Mouse (Mus musculus) midbrain, embryonic 13.5 days (tissue): Measurements from ENCODE around the gene Lgals3bp. TPM values are rescaled to one million over a fixed set of nuclear protein-coding genes. Genes with fewer than 3 reads are reported as not detected.

Experiments
- ATAC-seq: fragments of 200-750 bp; cut with Nextera tagmentation; 2 replicates; pipeline ENCODE4 v1.8.0; 2017; ENCODE audit warnings: mild to moderate bottlenecking, moderate TSS enrichment, moderate library complexity
- H3K27ac ChIP-seq: fragments of 300-500 bp; sonication (generic); 2 replicates; pipeline ENCODE4 v1.5.1; 2015; ENCODE audit warnings: inconsistent platforms, mild to moderate bottlenecking, moderate library complexity
- H3K27me3 ChIP-seq: fragments of 300-500 bp; sonication (generic); 2 replicates; pipeline ENCODE4 v1.6.1; 2015; ENCODE audit warnings: mild to moderate bottlenecking, inconsistent platforms
- H3K36me3 ChIP-seq: fragments of 300-500 bp; sonication (generic); 2 replicates; pipeline ENCODE4 v1.6.1; 2015; ENCODE audit warnings: mild to moderate bottlenecking, inconsistent platforms
- H3K4me1 ChIP-seq: fragments of 300-500 bp; sonication (generic); replicated peaks from 2 replicates; pipeline ENCODE4 v1.6.1; 2015; ENCODE audit warnings: inconsistent platforms
- H3K4me2 ChIP-seq: fragments of 300-500 bp; sonication (generic); replicated peaks from 2 replicates; pipeline ENCODE4 v1.6.1; 2015; ENCODE audit warnings: moderate library complexity, mild to moderate bottlenecking, inconsistent platforms
- H3K4me3 ChIP-seq: fragments of 300-500 bp; sonication (generic); replicated peaks from 2 replicates; pipeline ENCODE4 v1.5.1; 2015; ENCODE audit warnings: mild to moderate bottlenecking, inconsistent platforms
- H3K9ac ChIP-seq: fragments of 300-500 bp; sonication (generic); replicated peaks from 2 replicates; pipeline ENCODE4 v1.6.1; 2015; ENCODE audit warnings: mild to moderate bottlenecking, inconsistent platforms
- H3K9me3 ChIP-seq: fragments of 300-500 bp; sonication (generic); 2 replicates; pipeline ENCODE4 v1.6.1; 2016; ENCODE audit warnings: mild to moderate bottlenecking, inconsistent platforms
- WGBS: fragments of 180-500 bp; shearing (Covaris S2); methylation state at CpG from one replicate; pipeline ENCODE4 v1.1.7; 2015; 5-methylcytosine and 5-hydroxymethylcytosine counted together
- polyA plus RNA-seq: library from polyadenylated mRNA; unstranded; fragments of >200 nt; fragmentation: Nextera tagmentation; extraction: Ambion mirVana; gene quantifications from 2 replicates; pipeline ENCODE4 v1.2.1, GENCODE M21; 2015

Gene Lgals3bp
- polyA plus RNA-seq, 1 experiment from 2014 or later, result 2.3 TPM

GRCm38 (mm10) chr11:118431100-118431948, 29.4 kb upstream of the Lgals3bp start:
- WGBS, result 85% methylated on average over 16 of the region's 16 CpGs
- no peak overlapping the region for H3K9ac ChIP-seq
- no peak overlapping the region for H3K4me2 ChIP-seq
- H3K36me3 ChIP-seq, result no peaks in the 10 kb centered on the region
- H3K9me3 ChIP-seq, result no peaks in the 10 kb centered on the region
- H3K4me1 ChIP-seq, result peaks cover 31% of the 10 kb centered on the region
- no peak overlapping the region for H3K4me3 ChIP-seq
- no peak overlapping the region for H3K27ac ChIP-seq
- H3K27me3 ChIP-seq, result peaks cover 12% of the 10 kb centered on the region
- ATAC-seq, result no peak

- no peaks in the 10 kb centered on the region for H3K9me3 ChIP-seq
- no peak overlapping the region for H3K9ac ChIP-seq
- peaks cover 19% of the 10 kb centered on the region for H3K27me3 ChIP-seq
- H3K4me1 ChIP-seq, result peaks cover 27% of the 10 kb centered on the region
- no peaks in the 10 kb centered on the region for H3K36me3 ChIP-seq
- no peak overlapping the region for H3K4me2 ChIP-seq
- no peak overlapping the region for H3K4me3 ChIP-seq
- H3K27ac ChIP-seq, result no peak overlapping the region
- WGBS, result 55% methylated on average over 4 of the region's 4 CpGs
- no peak for ATAC-seq
Observed at GRCm38 (mm10) chr11:118430291-118430885, 28.5 kb upstream of the Lgals3bp start.

GRCm38 (mm10) chr11:118428944-118429709, 27.2 kb upstream of the Lgals3bp start:
- H3K4me1 ChIP-seq, result peaks cover 29% of the 10 kb centered on the region
- peak overlapping the region; percentile 39; the same call in 1 of the 2 replicates for H3K9ac ChIP-seq
- H3K27me3 ChIP-seq, result peaks cover 19% of the 10 kb centered on the region
- WGBS, result 60% methylated on average over 8 of the region's 8 CpGs
- peak overlapping the region; percentile 20 for H3K4me3 ChIP-seq
- no peak for ATAC-seq
- peak overlapping the region; percentile 30 for H3K4me2 ChIP-seq
- H3K9me3 ChIP-seq, result no peaks in the 10 kb centered on the region
- no peaks in the 10 kb centered on the region for H3K36me3 ChIP-seq
- H3K27ac ChIP-seq, result no peak overlapping the region

GRCm38 (mm10) chr11:118428460-118428868, 26.6 kb upstream of the Lgals3bp start:
- ATAC-seq, result no peak
- Histone ChIP-seq H3K9ac (peak overlapping the region; percentile 39; the same call in 1 of the 2 replicates), H3K4me2 (peak overlapping the region; percentile 30), H3K36me3 (no peaks in the 10 kb centered on the region), H3K27ac (no peak overlapping the region), H3K27me3 (peaks cover 19% of the 10 kb centered on the region), H3K4me1 (peaks cover 28% of the 10 kb centered on the region), H3K9me3 (no peaks in the 10 kb centered on the region), H3K4me3 (peak overlapping the region; percentile 20)
- 5% methylated on average over 11 of the region's 11 CpGs for WGBS

- Histone ChIP-seq H3K27ac (no peak within 1 kb of the TSS), H3K9ac (peak within 1 kb of the TSS; percentile 39; the same call in 1 of the 2 replicates), H3K4me3 (peak within 1 kb of the TSS; percentile 20), H3K36me3 (no peaks in the 10 kb centered on the region), H3K9me3 (no peaks in the 10 kb centered on the region), H3K27me3 (peaks cover 19% of the 10 kb centered on the region), H3K4me2 (peak within 1 kb of the TSS; percentile 30), H3K4me1 (peaks cover 27% of the 10 kb centered on the region)
- WGBS, result 2% methylated on average over 8 of the region's 8 CpGs
- no peak for ATAC-seq
Observed at GRCm38 (mm10) chr11:118427986-118428385, 26.1 kb upstream of the Lgals3bp start, which contains the start of gene C1qtnf1. Gene C1qtnf1 (plus strand): TSS chr11:118428203.

GRCm38 (mm10) chr11:118427266-118427779, 25.4 kb upstream of the Lgals3bp start:
- Histone ChIP-seq H3K9ac (no peak overlapping the region), H3K4me2 (peak overlapping the region; percentile 30; the same call in 1 of the 2 replicates)
- no peak for ATAC-seq

GRCm38 (mm10) chr11:118426765-118427164, 24.9 kb upstream of the Lgals3bp start:
- 72% methylated on average over 5 of the region's 5 CpGs for WGBS

More at GRCm38 (mm10) chr11:118427266-118427779, 25.4 kb upstream of the Lgals3bp start:
- 51% methylated on average over 3 of the region's 3 CpGs for WGBS
- no peak overlapping the region for H3K4me3 ChIP-seq
- no peaks in the 10 kb centered on the region for H3K9me3 ChIP-seq
- no peaks in the 10 kb centered on the region for H3K36me3 ChIP-seq
- H3K27me3 ChIP-seq, result peaks cover 19% of the 10 kb centered on the region
- H3K4me1 ChIP-seq, result peaks cover 27% of the 10 kb centered on the region
- no peak overlapping the region for H3K27ac ChIP-seq

GRCm38 (mm10) chr11:118424621-118425335, 22.9 kb upstream of the Lgals3bp start:
- peaks cover 19% of the 10 kb centered on the region for H3K27me3 ChIP-seq
- H3K27ac ChIP-seq, result no peak overlapping the region
- H3K4me1 ChIP-seq, result peaks cover 28% of the 10 kb centered on the region
- ATAC-seq, result no peak
- no peaks in the 10 kb centered on the region for H3K36me3 ChIP-seq
- no peaks in the 10 kb centered on the region for H3K9me3 ChIP-seq
- WGBS, result 70% methylated on average over 13 of the region's 13 CpGs
- H3K9ac ChIP-seq, result no peak overlapping the region
- H3K4me3 ChIP-seq, result no peak overlapping the region
- H3K4me2 ChIP-seq, result no peak overlapping the region

More at GRCm38 (mm10) chr11:118426765-118427164, 24.9 kb upstream of the Lgals3bp start:
- Histone ChIP-seq H3K9me3 (no peaks in the 10 kb centered on the region), H3K27me3 (peaks cover 19% of the 10 kb centered on the region), H3K27ac (no peak overlapping the region), H3K9ac (no peak overlapping the region), H3K36me3 (no peaks in the 10 kb centered on the region), H3K4me2 (no peak overlapping the region), H3K4me1 (peaks cover 27% of the 10 kb centered on the region), H3K4me3 (no peak overlapping the region)
- no peak for ATAC-seq

- 7% methylated on average over 18 of the region's 18 CpGs for WGBS
- no peak overlapping the region for H3K27ac ChIP-seq
- no peak for ATAC-seq
- no peaks in the 10 kb centered on the region for H3K9me3 ChIP-seq
- peak overlapping the region; percentile 42; the same call in 1 of the 2 replicates for H3K9ac ChIP-seq
- H3K36me3 ChIP-seq, result no peaks in the 10 kb centered on the region
- H3K4me2 ChIP-seq, result peak overlapping the region; percentile 39
- H3K4me1 ChIP-seq, result peaks cover 29% of the 10 kb centered on the region
- H3K4me3 ChIP-seq, result no peak overlapping the region
- H3K27me3 ChIP-seq, result 0 out of 2 replicates have a peak, but pooled peaks cover 10% of the 10 kb centered on the region
Observed at GRCm38 (mm10) chr11:118423266-118423971, 21.5 kb upstream of the Lgals3bp start.

GRCm38 (mm10) chr11:118420261-118420660, 18.4 kb upstream of the Lgals3bp start:
- Histone ChIP-seq H3K27ac (no peak overlapping the region), H3K9me3 (no peaks in the 10 kb centered on the region), H3K4me2 (no peak overlapping the region), H3K4me1 (peaks cover 48% of the 10 kb centered on the region), H3K9ac (no peak overlapping the region), H3K4me3 (no peak overlapping the region), H3K36me3 (peaks cover 10% of the 10 kb centered on the region), H3K27me3 (no peaks in the 10 kb centered on the region)
- ATAC-seq, result no peak
- 79% methylated on average over 7 of the region's 7 CpGs for WGBS
